Mouse (Mus musculus) MEL (cell line): ENCODE measurements around the gene Rhbdl1. TPM values are rescaled to one million over a fixed set of nuclear protein-coding genes. Genes with fewer than 3 reads are reported as not detected.

Experiments used
- DNase-seq: peaks from one replicate; pipeline ENCODE4 v3.0.0; 2011; ENCODE audit warnings: low read depth, low spot score
- H3K27ac ChIP-seq: 2 replicates; pipeline ENCODE4 v1.5.1; 2012; ENCODE audit warnings: low read depth, mild to moderate bottlenecking, control low read depth, low read length, moderate library complexity; ENCODE audit not compliant: control insufficient read depth
- H3K27me3 ChIP-seq, 2 experiments: fragments of 150-350 bp in 1 of 2; sonication (generic) in 1 of 2; 2 replicates each; pipeline ENCODE4 v1.6.1; 2012; ENCODE audit warnings: low read length in 2 of 2, mild to moderate bottlenecking in 2 of 2, improper control_type of control experiment in 1 of 2, moderate library complexity in 1 of 2; ENCODE audit not compliant: insufficient read depth in 2 of 2, control insufficient read depth in 1 of 2
- H3K36me3 ChIP-seq, 2 experiments: 2 replicates each; pipeline ENCODE4 v1.6.1; 2012 to 2014; ENCODE audit warnings: low read length in 2 of 2, improper control_type of control experiment in 1 of 2, inconsistent platforms in 1 of 2, mild to moderate bottlenecking in 1 of 2; ENCODE audit not compliant: insufficient read depth in 2 of 2, control insufficient read depth in 1 of 2
- H3K4me1 ChIP-seq, 2 experiments: fragments of 150-350 bp in 1 of 2; sonication (generic) in 1 of 2; 2 replicates each; pipeline ENCODE4 v1.6.1; 2012; ENCODE audit warnings: low read length in 2 of 2, improper control_type of control experiment in 1 of 2, mild to moderate bottlenecking in 1 of 2; ENCODE audit not compliant: insufficient read depth in 2 of 2, control insufficient read depth in 1 of 2
- H3K4me3 ChIP-seq, 2 experiments: fragments of 150-350 bp in 1 of 2; sonication (generic) in 1 of 2; 2 replicates each; pipeline ENCODE4 v1.5.1; 2012; ENCODE audit warnings: low read depth in 2 of 2, low read length in 2 of 2, mild to moderate bottlenecking in 2 of 2, moderate library complexity in 2 of 2, control low read depth in 1 of 2, improper control_type of control experiment in 1 of 2; ENCODE audit not compliant: control insufficient read depth in 1 of 2, insufficient read depth in 1 of 2
- H3K79me2 ChIP-seq: 2 replicates; pipeline ENCODE4 v1.6.1; 2012; ENCODE audit warnings: mild to moderate bottlenecking, low read length, moderate library complexity; ENCODE audit not compliant: control insufficient read depth, poor library complexity, insufficient read depth
- H3K9ac ChIP-seq: 2 replicates; pipeline ENCODE4 v1.6.1; 2012; ENCODE audit warnings: low read depth, mild to moderate bottlenecking, control low read depth, low read length, moderate library complexity; ENCODE audit not compliant: control insufficient read depth, poor library complexity, severe bottlenecking
- H3K9me3 ChIP-seq: fragments of 150-350 bp; sonication (generic); replicated peaks from 2 replicates; pipeline ENCODE4 v1.6.1; 2012; ENCODE audit warnings: mild to moderate bottlenecking, low read length, improper control_type of control experiment, moderate library complexity; ENCODE audit not compliant: insufficient read depth
- CHD1 ChIP-seq: IDR thresholded peaks from 2 replicates; pipeline ENCODE4 v1.6.1; 2012; ENCODE audit warnings: low read depth, mild to moderate bottlenecking, inconsistent platforms, low read length, improper control_type of control experiment
- CHD2 ChIP-seq: IDR thresholded peaks from 2 replicates; pipeline ENCODE4 v1.6.1; 2011; ENCODE audit warnings: low read length, improper control_type of control experiment
- CTCF ChIP-seq, 3 experiments: IDR thresholded peaks in 2 of 3; conservative IDR thresholded peaks in 1 of 3; 2 replicates each; pipeline ENCODE4 v1.5.1; 2011 to 2012; ENCODE audit warnings: low read length in 3 of 3, low read depth in 2 of 3, mild to moderate bottlenecking in 2 of 3, improper control_type of control experiment in 1 of 3, inconsistent platforms in 1 of 3, mixed read lengths in 1 of 3, moderate library complexity in 1 of 3; ENCODE audit not compliant: control insufficient read depth in 1 of 3, insufficient read depth in 1 of 3, poor library complexity in 1 of 3, severe bottlenecking in 1 of 3
- E2F4 ChIP-seq: IDR thresholded peaks from 2 replicates; pipeline ENCODE4 v1.6.1; 2011; ENCODE audit warnings: low read depth, low read length, improper control_type of control experiment, borderline replicate concordance
- EP300 ChIP-seq, 2 experiments: IDR thresholded peaks; 2 replicates each; pipeline ENCODE4 v1.6.1; 2011; ENCODE audit warnings: improper control_type of control experiment in 2 of 2, low read length in 2 of 2, low read depth in 1 of 2, mild to moderate bottlenecking in 1 of 2
- GABPA ChIP-seq: IDR thresholded peaks from 2 replicates; pipeline ENCODE4 v1.6.1; 2012; ENCODE audit warnings: low read depth, mild to moderate bottlenecking, inconsistent platforms, low read length, improper control_type of control experiment, moderate library complexity
- GATA1 ChIP-seq: IDR thresholded peaks from 2 replicates; pipeline ENCODE4 v1.6.1; 2011; ENCODE audit warnings: low read depth, low read length, improper control_type of control experiment
- HCFC1 ChIP-seq: IDR thresholded peaks from 2 replicates; pipeline ENCODE4 v1.6.1; 2012; ENCODE audit warnings: low read depth, mild to moderate bottlenecking, inconsistent platforms, low read length, improper control_type of control experiment, moderate library complexity
- KAT2A ChIP-seq: conservative IDR thresholded peaks from 2 replicates; pipeline ENCODE4 v1.6.1; 2012; ENCODE audit warnings: low read depth, low read length, improper control_type of control experiment, inconsistent platforms
- MAFK ChIP-seq: IDR thresholded peaks from 2 replicates; pipeline ENCODE4 v1.6.1; 2011; ENCODE audit warnings: low read depth, mild to moderate bottlenecking, low read length, improper control_type of control experiment, borderline replicate concordance
- MAX ChIP-seq: IDR thresholded peaks from 2 replicates; pipeline ENCODE4 v1.6.1; 2011; ENCODE audit warnings: low read length, improper control_type of control experiment
- MAZ ChIP-seq: IDR thresholded peaks from 2 replicates; pipeline ENCODE4 v1.6.1; 2012; ENCODE audit warnings: low read depth, mild to moderate bottlenecking, inconsistent platforms, low read length, improper control_type of control experiment
- MEF2A ChIP-seq: IDR thresholded peaks from 2 replicates; pipeline ENCODE4 v1.6.1; 2014; ENCODE audit warnings: low read depth, mild to moderate bottlenecking, inconsistent platforms, low read length, improper control_type of control experiment; ENCODE audit not compliant: poor library complexity, insufficient replicate concordance, severe bottlenecking; ENCODE audit errors: extremely low read depth
- MXI1 ChIP-seq: IDR thresholded peaks from 2 replicates; pipeline ENCODE4 v1.6.1; 2011; ENCODE audit warnings: mild to moderate bottlenecking, low read depth, low read length, improper control_type of control experiment
- MYB ChIP-seq: IDR thresholded peaks from 2 replicates; pipeline ENCODE4 v1.6.1; 2011; ENCODE audit warnings: mild to moderate bottlenecking, low read depth, low read length, improper control_type of control experiment
- NELFE ChIP-seq: IDR thresholded peaks from 2 replicates; pipeline ENCODE4 v1.6.1; 2011; ENCODE audit warnings: low read depth, low read length, improper control_type of control experiment
- NRF1 ChIP-seq: IDR thresholded peaks from 2 replicates; pipeline ENCODE4 v1.6.1; 2014; ENCODE audit warnings: low read depth, mild to moderate bottlenecking, inconsistent platforms, low read length, improper control_type of control experiment, moderate library complexity; ENCODE audit not compliant: poor library complexity, insufficient read depth, severe bottlenecking
- POLR2A ChIP-seq, 2 experiments: IDR thresholded peaks; 2 replicates each; pipeline ENCODE4 v1.6.1; 2011 to 2012; ENCODE audit warnings: low read length in 2 of 2, mild to moderate bottlenecking in 2 of 2, control low read depth in 1 of 2, improper control_type of control experiment in 1 of 2, low read depth in 1 of 2, moderate library complexity in 1 of 2; ENCODE audit not compliant: control insufficient read depth in 1 of 2, insufficient read depth in 1 of 2, poor library complexity in 1 of 2
- POLR2AphosphoS2 ChIP-seq: IDR thresholded peaks from 2 replicates; pipeline ENCODE4 v1.6.1; 2011; ENCODE audit warnings: low read length, improper control_type of control experiment
- RAD21 ChIP-seq: IDR thresholded peaks from 2 replicates; pipeline ENCODE4 v1.6.1; 2011; ENCODE audit warnings: mild to moderate bottlenecking, low read depth, low read length, improper control_type of control experiment
- SIN3A ChIP-seq: IDR thresholded peaks from 2 replicates; pipeline ENCODE4 v1.6.1; 2012; ENCODE audit warnings: low read length, improper control_type of control experiment, inconsistent platforms
- SMC3 ChIP-seq: IDR thresholded peaks from 2 replicates; pipeline ENCODE4 v1.6.1; 2011; ENCODE audit warnings: low read depth, low read length, improper control_type of control experiment
- TAL1 ChIP-seq: IDR thresholded peaks from 2 replicates; pipeline ENCODE4 v1.6.1; 2012; ENCODE audit warnings: mild to moderate bottlenecking, inconsistent platforms, low read length, moderate library complexity, mixed read lengths
- TCF12 ChIP-seq: IDR thresholded peaks from 2 replicates; pipeline ENCODE4 v1.6.1; 2014; ENCODE audit warnings: low read depth, mild to moderate bottlenecking, inconsistent platforms, low read length, improper control_type of control experiment, moderate library complexity
- USF1 ChIP-seq: IDR thresholded peaks from 2 replicates; pipeline ENCODE4 v1.6.1; 2014; ENCODE audit warnings: low read depth, mild to moderate bottlenecking, inconsistent platforms, low read length, improper control_type of control experiment, moderate library complexity
- USF2 ChIP-seq, 2 experiments: IDR thresholded peaks; 2 replicates each; pipeline ENCODE4 v1.6.1; 2011 to 2012; ENCODE audit warnings: improper control_type of control experiment in 2 of 2, low read length in 2 of 2, borderline replicate concordance in 1 of 2, inconsistent platforms in 1 of 2, low read depth in 1 of 2, mild to moderate bottlenecking in 1 of 2; ENCODE audit not compliant: insufficient read depth in 1 of 2
- ZC3H11A ChIP-seq: IDR thresholded peaks from 2 replicates; pipeline ENCODE4 v1.6.1; 2012; ENCODE audit warnings: low read depth, mild to moderate bottlenecking, inconsistent platforms, low read length, improper control_type of control experiment
- ZKSCAN1 ChIP-seq: IDR thresholded peaks from 2 replicates; pipeline ENCODE4 v1.6.1; 2012; ENCODE audit warnings: low read depth, mild to moderate bottlenecking, inconsistent platforms, low read length, improper control_type of control experiment, moderate library complexity
- ZNF384 ChIP-seq: IDR thresholded peaks from 2 replicates; pipeline ENCODE4 v1.6.1; 2012; ENCODE audit warnings: low read depth, mild to moderate bottlenecking, inconsistent platforms, low read length, improper control_type of control experiment
- polyA plus RNA-seq, 2 experiments: library from polyadenylated mRNA; stranded (reverse) in 1 of 2; unstranded in 1 of 2; fragments of >175 nt in 1 of 2; fragments of >200 nt in 1 of 2; gene quantifications; 2 replicates each; pipeline versions ENCODE4 v1.2.1 to v1.2.4; 2012; ENCODE audit warnings: low replicate concordance in 2 of 2, low read depth in 1 of 2; ENCODE audit not compliant: insufficient read length in 2 of 2, insufficient read depth in 1 of 2, missing spikeins in 1 of 2
- total RNA-seq: library from RNA; depleted of rRNA; stranded (reverse); fragments of 300-350 nt; gene quantifications from 2 replicates; pipeline ENCODE4 v1.2.3, GENCODE M21; 2012

Gene Rhbdl1
- total and polyA plus RNA-seq, 3 experiments: 1.4 to 4.0 TPM; not detected in 1

- DNase-seq: no peak
- peak overlapping the region; percentile 69 for H3K9ac ChIP-seq
- no peaks in the 10 kb centered on the region for H3K9me3 ChIP-seq
- H3K27me3 ChIP-seq: no peaks in the 10 kb centered on the region
- H3K79me2 ChIP-seq: peaks cover 3% of the 10 kb centered on the region
- H3K4me1 ChIP-seq: peaks cover 0 to 16% of the 10 kb centered on the region in 2 experiments; a peak in 2 of 4 replicates
- peaks cover 0 to 9% of the 10 kb centered on the region in 2 experiments; a peak in 2 of 4 replicates for H3K36me3 ChIP-seq
- no peak overlapping the region for H3K4me3 ChIP-seq
- H3K27ac ChIP-seq: no peak overlapping the region
- TF ChIP-seq CTCF (IDR thresholded peaks at IDR 0.05 in 2 of 3, conservative IDR thresholded peaks at IDR 0.05 in 1 of 3; ENCODE audit: control insufficient read depth in 1 of 3, insufficient read depth in 1 of 3, low read depth in 2 of 3, low read length in 3 of 3, poor library complexity in 1 of 3, severe bottlenecking in 1 of 3): no peak
- no peak for TF ChIP-seq E2F4
- TF ChIP-seq USF2 (IDR thresholded peaks at IDR 0.05; ENCODE audit: borderline replicate concordance in 1 of 2, insufficient read depth in 1 of 2, low read depth in 1 of 2, low read length in 2 of 2): no peak
- TF ChIP-seq SIN3A: no peak
- no peak for TF ChIP-seq ZC3H11A
- no peak for TF ChIP-seq MEF2A
- no peak for TF ChIP-seq GATA1
- no peak for TF ChIP-seq NRF1
- TF ChIP-seq ZKSCAN1: no peak
These were observed 23.1 kb upstream of the Rhbdl1 start for GRCm38 (mm10) chr17:25860229-25860628.

GRCm38 (mm10) chr17:25844396-25844901 lies 7.4 kb upstream of the Rhbdl1 start, which contains the start of gene Rhot2:
Rhot2 (minus strand) TSS chr17:25844851.
- Histone ChIP-seq H3K4me1 (peaks cover 3 to 15% of the 10 kb centered on the region in 2 experiments; a peak in 3 of 4 replicates), H3K36me3 (peaks cover 0 to 3% of the 10 kb centered on the region in 2 experiments; a peak in 2 of 4 replicates)
- DNase-seq: peak; percentile 96
- TF ChIP-seq MEF2A (no peak), MAZ (peak; percentile 86), TAL1 (no peak), MYB (no peak), CTCF (IDR thresholded peaks at IDR 0.05 in 2 of 3, conservative IDR thresholded peaks at IDR 0.05 in 1 of 3; ENCODE audit: control insufficient read depth in 1 of 3, insufficient read depth in 1 of 3, low read depth in 2 of 3, low read length in 3 of 3, poor library complexity in 1 of 3, severe bottlenecking in 1 of 3) (peak in 1 of 3 experiments; percentile 29; a peak in 2 of 6 replicates), ZC3H11A (no peak), SMC3 (no peak), NELFE (peak; percentile 78), POLR2A (IDR thresholded peaks at IDR 0.05; ENCODE audit: control insufficient read depth in 1 of 2, insufficient read depth in 1 of 2, low read depth in 1 of 2, low read length in 2 of 2, poor library complexity in 1 of 2) (peak; percentile 90 to 93), HCFC1 (peak; percentile 84), USF2 (IDR thresholded peaks at IDR 0.05; ENCODE audit: borderline replicate concordance in 1 of 2, insufficient read depth in 1 of 2, low read depth in 1 of 2, low read length in 2 of 2) (no peak), GATA1 (no peak), GABPA (no peak), USF1 (no peak), ZNF384 (no peak), CHD2 (no peak), MXI1 (peak; percentile 54; the same call in 1 of the 2 replicates), TCF12 (peak; percentile 62), RAD21 (no peak), CHD1 (no peak), SIN3A (peak; percentile 52), MAFK (no peak), EP300 (IDR thresholded peaks at IDR 0.05; ENCODE audit: low read depth in 1 of 2, low read length in 2 of 2) (0 out of 4 replicates have a peak, but pooled peaks of 1 of the 2 experiments have one; percentile 20), KAT2A (no peak), POLR2AphosphoS2 (peak; percentile 94), MAX (no peak)

More at GRCm38 (mm10) chr17:25844396-25844901, 7.4 kb upstream of the Rhbdl1 start, which contains the start of gene Rhot2:
- H3K4me3 ChIP-seq: peak within 1 kb of the TSS; percentile 75 to 86
- H3K9ac ChIP-seq: peak within 1 kb of the TSS; percentile 89
- peak within 1 kb of the TSS; percentile 79 for H3K27ac ChIP-seq
- H3K79me2 ChIP-seq: peaks cover 11% of the 10 kb centered on the region
- H3K9me3 ChIP-seq: no peaks in the 10 kb centered on the region
- no peaks in the 10 kb centered on the region for H3K27me3 ChIP-seq
